26 mouse cellular contexts compared by ENCODE assay signal in genomic region chr9:61070315-61070707, GRCm38 (mm10).
DNase-seq lines count a peak whose midpoint lies in the region; ATAC-seq and TF ChIP-seq lines count a peak whose summit lies in the region.
"Had no signal": no experiment of that assay in that cellular context is flagged by ENCODE, and none has a peak within 500 bp of the region (broad histone marks: within the 10 kb centered on the region; RNA-seq: fewer than 3 reads in every experiment).

No protein-coding gene starts in this region.

- no peak for TF ChIP-seq CTCF in midbrain, postnatal 0 days (IDR thresholded peaks at IDR 0.05)

- H3K36me3 ChIP-seq in midbrain, embryonic 10.5 days = no peaks in the 10 kb centered on the region
- H3K36me3 ChIP-seq in midbrain, postnatal 0 days (ENCODE audit: insufficient read depth, low read length) = no peaks in the 10 kb centered on the region
- no peaks in the 10 kb centered on the region for H3K36me3 ChIP-seq in hindbrain, embryonic 12.5 days
- H3K36me3 ChIP-seq in midbrain, embryonic 12.5 days = no peaks in the 10 kb centered on the region
- H3K36me3 ChIP-seq in embryonic facial prominence, embryonic 10.5 days (replicated peaks) = no peaks in the 10 kb centered on the region
- H3K36me3 ChIP-seq: embryonic facial prominence, embryonic 13.5 days; forebrain, embryonic 10.5 days; forebrain, embryonic 15.5 days; limb, embryonic 13.5 days; lung, embryonic 15.5 days had no signal

- H3K27me3 ChIP-seq in midbrain, embryonic 10.5 days (ENCODE audit: low read depth, poor library complexity, severe bottlenecking) = peaks cover 74% of the 10 kb centered on the region
- no peaks in the 10 kb centered on the region for H3K27me3 ChIP-seq in midbrain, postnatal 0 days (ENCODE audit: insufficient read depth, low read length)
- H3K27me3 ChIP-seq in hindbrain, embryonic 12.5 days = peaks cover 19% of the 10 kb centered on the region
- peaks cover 28% of the 10 kb centered on the region for H3K27me3 ChIP-seq in midbrain, embryonic 12.5 days
- peaks cover 81% of the 10 kb centered on the region for H3K27me3 ChIP-seq in embryonic facial prominence, embryonic 10.5 days (replicated peaks; ENCODE audit: low read depth, poor library complexity, severe bottlenecking)
- H3K27me3 ChIP-seq: forebrain, embryonic 15.5 days had no signal

- peak overlapping the region; percentile 67; the same call in 1 of the 2 replicates for H3K27ac ChIP-seq in midbrain, embryonic 10.5 days (replicated peaks)
- no peak overlapping the region; the same call in 1 of the 2 replicates for H3K27ac ChIP-seq in midbrain, postnatal 0 days (ENCODE audit: low read depth, low read length)
- H3K27ac ChIP-seq in hindbrain, embryonic 12.5 days = peak overlapping the region; percentile 80
- H3K27ac ChIP-seq in midbrain, embryonic 12.5 days (replicated peaks) = peak overlapping the region; percentile 78
- H3K27ac ChIP-seq in embryonic facial prominence, embryonic 10.5 days (replicated peaks) = no peak overlapping the region
- H3K27ac ChIP-seq: embryonic facial prominence, embryonic 13.5 days; forebrain, embryonic 15.5 days; limb, embryonic 13.5 days; lung, embryonic 15.5 days; stomach, postnatal 0 days had no signal

- 47% methylated on average over 8 of the region's 8 CpGs for WGBS in midbrain, embryonic 10.5 days
- WGBS in midbrain, postnatal 0 days = 25% methylated on average over 8 of the region's 8 CpGs
- WGBS in hindbrain, embryonic 12.5 days = 27% methylated on average over 8 of the region's 8 CpGs
- 34% methylated on average over 8 of the region's 8 CpGs for WGBS in midbrain, embryonic 12.5 days
- 35% methylated on average over 8 of the region's 8 CpGs for WGBS in embryonic facial prominence, embryonic 10.5 days

- DNase-seq in midbrain, embryonic 10.5 days (ENCODE audit: low spot score) = no peak
- no peak for DNase-seq in midbrain, postnatal 0 days (ENCODE audit: low spot score)
- DNase-seq in embryonic facial prominence, embryonic 10.5 days (ENCODE audit: low spot score) = no peak
- no peak for DNase-seq in urinary bladder, postnatal 36 days (ENCODE audit: low spot score in 2 of 2)
- no peak for DNase-seq in layer of hippocampus, postnatal 14 days (ENCODE audit: low spot score in 2 of 2)
- DNase-seq: adrenal gland, postnatal 25 days; cerebellum, adult 2 months; gastrocnemius, postnatal 25 days; heart, postnatal 36 days; kidney, adult 9 months; kidney, postnatal 25 days; right cerebral cortex, adult 18-20 months; right cerebral cortex, postnatal 4 days; thymus, adult 18-20 months; thymus, postnatal 36 days had no signal

- H3K9ac ChIP-seq in midbrain, postnatal 0 days (replicated peaks; ENCODE audit: low read length, poor library complexity, severe bottlenecking) = no peak overlapping the region
- H3K9ac ChIP-seq in hindbrain, embryonic 12.5 days = no peak overlapping the region
- H3K9ac ChIP-seq in midbrain, embryonic 12.5 days (replicated peaks) = no peak overlapping the region
- H3K9ac ChIP-seq: embryonic facial prominence, embryonic 13.5 days; forebrain, embryonic 15.5 days; limb, embryonic 13.5 days; lung, embryonic 15.5 days had no signal

- no peak overlapping the region for H3K4me3 ChIP-seq in midbrain, embryonic 10.5 days
- no peak overlapping the region for H3K4me3 ChIP-seq in midbrain, postnatal 0 days (ENCODE audit: low read depth, low read length)
- H3K4me3 ChIP-seq in hindbrain, embryonic 12.5 days = no peak overlapping the region
- no peak overlapping the region for H3K4me3 ChIP-seq in midbrain, embryonic 12.5 days
- no peak overlapping the region for H3K4me3 ChIP-seq in embryonic facial prominence, embryonic 10.5 days
- H3K4me3 ChIP-seq: embryonic facial prominence, embryonic 13.5 days; forebrain, embryonic 10.5 days; forebrain, embryonic 15.5 days; limb, embryonic 13.5 days; lung, embryonic 15.5 days had no signal

- no peaks in the 10 kb centered on the region for H3K9me3 ChIP-seq in midbrain, embryonic 10.5 days (replicated peaks)
- H3K9me3 ChIP-seq in midbrain, postnatal 0 days (ENCODE audit: low read length) = no peaks in the 10 kb centered on the region
- H3K9me3 ChIP-seq in hindbrain, embryonic 12.5 days (replicated peaks) = no peaks in the 10 kb centered on the region
- no peaks in the 10 kb centered on the region for H3K9me3 ChIP-seq in midbrain, embryonic 12.5 days
- H3K9me3 ChIP-seq in embryonic facial prominence, embryonic 10.5 days = no peaks in the 10 kb centered on the region
- H3K9me3 ChIP-seq: embryonic facial prominence, embryonic 13.5 days; forebrain, embryonic 10.5 days; forebrain, embryonic 15.5 days; limb, embryonic 13.5 days; lung, embryonic 15.5 days had no signal

- ATAC-seq in midbrain, postnatal 0 days (ENCODE audit: low FRiP score) = no peak
- ATAC-seq in hindbrain, embryonic 12.5 days (ENCODE audit: low FRiP score) = no peak; the same call in 1 of the 2 replicates
- ATAC-seq in midbrain, embryonic 12.5 days (ENCODE audit: low FRiP score, low read depth) = no peak
- ATAC-seq: forebrain, embryonic 15.5 days; intestine, postnatal 0 days had no signal

- peaks cover 36% of the 10 kb centered on the region for H3K4me1 ChIP-seq in midbrain, embryonic 10.5 days
- H3K4me1 ChIP-seq in midbrain, postnatal 0 days (ENCODE audit: insufficient read depth, low read length) = peaks cover 8% of the 10 kb centered on the region; the same call in 1 of the 2 replicates
- H3K4me1 ChIP-seq in hindbrain, embryonic 12.5 days = peaks cover 26% of the 10 kb centered on the region
- H3K4me1 ChIP-seq in midbrain, embryonic 12.5 days = peaks cover 20% of the 10 kb centered on the region
- H3K4me1 ChIP-seq in embryonic facial prominence, embryonic 10.5 days = peaks cover 41% of the 10 kb centered on the region
- H3K4me1 ChIP-seq: lung, embryonic 15.5 days had no signal

- no peak overlapping the region for H3K4me2 ChIP-seq in midbrain, postnatal 0 days (ENCODE audit: low read depth, low read length, poor library complexity, severe bottlenecking)
- no peak overlapping the region for H3K4me2 ChIP-seq in hindbrain, embryonic 12.5 days (replicated peaks)
- H3K4me2 ChIP-seq in midbrain, embryonic 12.5 days (replicated peaks) = no peak overlapping the region
- H3K4me2 ChIP-seq: embryonic facial prominence, embryonic 13.5 days; forebrain, embryonic 15.5 days; heart, embryonic 11.5 days; limb, embryonic 13.5 days; liver, embryonic 11.5 days; lung, embryonic 15.5 days had no signal

Comparison
In these comparisons a context has a peak if more than half of its experiments do, and no peak if none do; other contexts are left out.
1. H3K27ac ChIP-seq: peak in midbrain, embryonic 10.5 days (single experiment), hindbrain, embryonic 12.5 days (single experiment) and midbrain, embryonic 12.5 days (single experiment); none in midbrain, postnatal 0 days (single experiment) and embryonic facial prominence, embryonic 10.5 days (single experiment).